Comparison of ENCODE assay signal across 20 mouse cellular contexts in genomic region chr4:30933030-30933987, GRCm38 (mm10).
DNase-seq lines count a peak whose midpoint lies in the region; ATAC-seq lines count a peak whose summit lies in the region.
"Had no signal": no experiment of that assay in that cellular context is flagged by ENCODE, and none has a peak within 500 bp of the region (broad histone marks: within the 10 kb centered on the region; RNA-seq: fewer than 3 reads in every experiment).

No protein-coding gene starts in this region.

- no peak overlapping the region; the same call in 1 of the 2 replicates for H3K27ac ChIP-seq in forebrain, embryonic 15.5 days (replicated peaks)
- no peak overlapping the region for H3K27ac ChIP-seq in heart, embryonic 11.5 days (ENCODE audit: low read depth, low read length)
- H3K27ac ChIP-seq: heart, embryonic 10.5 days; heart, embryonic 15.5 days; hindbrain, embryonic 13.5 days; hindbrain, postnatal 0 days; intestine, embryonic 15.5 days had no signal

- no peaks in the 10 kb centered on the region for H3K27me3 ChIP-seq in forebrain, embryonic 15.5 days
- H3K27me3 ChIP-seq in heart, embryonic 11.5 days (ENCODE audit: control insufficient read depth, insufficient read depth, low read length), result no peaks in the 10 kb centered on the region
- H3K27me3 ChIP-seq: heart, embryonic 15.5 days; hindbrain, embryonic 13.5 days; intestine, embryonic 15.5 days had no signal

- H3K36me3 ChIP-seq in forebrain, embryonic 15.5 days, result no peaks in the 10 kb centered on the region
- H3K36me3 ChIP-seq in heart, embryonic 11.5 days (ENCODE audit: control insufficient read depth, insufficient read depth, low read length), result no peaks in the 10 kb centered on the region
- H3K36me3 ChIP-seq: G1E; heart, embryonic 10.5 days; heart, embryonic 15.5 days; hindbrain, embryonic 13.5 days; intestine, embryonic 15.5 days had no signal

- peaks cover 17% of the 10 kb centered on the region for H3K4me1 ChIP-seq in forebrain, embryonic 15.5 days
- H3K4me1 ChIP-seq in heart, embryonic 11.5 days (ENCODE audit: control insufficient read depth, insufficient read depth, low read length), result no peaks in the 10 kb centered on the region
- H3K4me1 ChIP-seq: heart, embryonic 10.5 days; heart, embryonic 15.5 days; intestine, embryonic 15.5 days had no signal

- ATAC-seq in frontal cortex, adult (ENCODE audit: low TSS enrichment), result peak; percentile 98
- ATAC-seq in forebrain, embryonic 15.5 days (replicated peaks), result peak; percentile 81
- no peak for ATAC-seq in inflammation-experienced regulatory T-cells, adult 6 months
- ATAC-seq in heart, embryonic 11.5 days (replicated peaks; ENCODE audit: insufficient number of reproducible peaks, low FRiP score, low TSS enrichment), result no peak
- ATAC-seq: hindbrain, postnatal 0 days had no signal

- WGBS in forebrain, embryonic 15.5 days, result 49% methylated on average over 5 of the region's 5 CpGs
- WGBS in heart, embryonic 11.5 days (ENCODE audit: insufficient replicate concordance), result 73% methylated on average over 5 of the region's 5 CpGs

- no peak for DNase-seq in frontal cortex, postnatal 36 days (ENCODE audit: low spot score in 2 of 2)
- peak; percentile 10 for DNase-seq in brain, adult 2 months (ENCODE audit: low read depth, low spot score)
- peak; percentile 18 for DNase-seq in brain, embryonic 18.5 days (ENCODE audit: low read depth, low spot score)
- no peak for DNase-seq in left cerebral cortex, postnatal 4 days
- DNase-seq: adrenal gland, postnatal 10 days; cerebellum, adult 2 months; cerebellum, postnatal 10 days; heart, adult 18-20 months; heart, postnatal 14 days; kidney, adult 2 months had no signal

- no peak overlapping the region for H3K4me3 ChIP-seq in forebrain, embryonic 15.5 days
- H3K4me3 ChIP-seq in heart, embryonic 11.5 days (ENCODE audit: low read depth, low read length), result no peak overlapping the region
- H3K4me3 ChIP-seq: heart, embryonic 10.5 days; heart, embryonic 15.5 days; hindbrain, embryonic 13.5 days; intestine, embryonic 15.5 days had no signal

- H3K9ac ChIP-seq in forebrain, embryonic 15.5 days (replicated peaks), result no peak overlapping the region
- H3K9ac ChIP-seq in heart, embryonic 11.5 days (ENCODE audit: low read depth, low read length), result no peak overlapping the region
- H3K9ac ChIP-seq: heart, embryonic 15.5 days; hindbrain, embryonic 13.5 days; intestine, embryonic 15.5 days had no signal

- H3K9me3 ChIP-seq in forebrain, embryonic 15.5 days, result no peaks in the 10 kb centered on the region
- no peaks in the 10 kb centered on the region for H3K9me3 ChIP-seq in heart, embryonic 11.5 days (replicated peaks; ENCODE audit: control insufficient read depth, low read length)
- H3K9me3 ChIP-seq: G1E; heart, embryonic 10.5 days; heart, embryonic 15.5 days; hindbrain, embryonic 13.5 days; intestine, embryonic 15.5 days had no signal

- H3K4me2 ChIP-seq in forebrain, embryonic 15.5 days (replicated peaks), result no peak overlapping the region
- no peak overlapping the region for H3K4me2 ChIP-seq in heart, embryonic 11.5 days
- H3K4me2 ChIP-seq: heart, embryonic 15.5 days; hindbrain, embryonic 13.5 days; intestine, embryonic 15.5 days had no signal

- intact Hi-C loops in left cerebral cortex, postnatal 4 days (cut with DNase I), result no loop called here

Comparison
In these comparisons a context has a peak if more than half of its experiments do, and no peak if none do; other contexts are left out.
1. ATAC-seq: peak in frontal cortex, adult (single experiment) and forebrain, embryonic 15.5 days (single experiment); none in inflammation-experienced regulatory T-cells, adult 6 months (single experiment) and heart, embryonic 11.5 days (single experiment).
2. DNase-seq: peak in brain, adult 2 months (single experiment) and brain, embryonic 18.5 days (single experiment); none in frontal cortex, postnatal 36 days (0 of 2) and left cerebral cortex, postnatal 4 days (single experiment).